10 mouse cellular contexts compared by ENCODE assay signal in the genomic region with DNA sequence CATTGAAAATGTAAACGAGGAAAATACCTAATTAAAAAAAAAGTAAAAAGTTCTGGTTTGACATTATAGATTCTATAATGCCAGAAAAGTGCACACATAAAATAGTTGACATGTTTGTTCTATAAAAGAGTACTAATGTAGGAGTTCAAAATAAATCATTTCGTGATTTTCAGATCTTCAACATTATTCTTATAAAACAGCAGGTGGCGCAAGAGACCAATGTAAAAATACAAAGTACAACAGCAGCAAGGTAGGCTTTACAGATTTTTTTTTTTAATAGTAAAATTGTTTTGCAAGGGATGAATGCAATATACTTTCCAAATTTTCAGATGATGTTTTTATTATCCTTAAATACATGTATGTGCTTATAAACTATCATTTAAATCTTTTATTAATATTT.
DNase-seq lines count a peak whose midpoint lies in the region; ATAC-seq and TF ChIP-seq lines count a peak whose summit lies in the region.
"Had no signal": no experiment of that assay in that cellular context is flagged by ENCODE, and none has a peak within 500 bp of the region (broad histone marks: within the 10 kb centered on the region; RNA-seq: fewer than 3 reads in every experiment).

No protein-coding gene starts in this region.

- H3K4me3 ChIP-seq in kidney, adult 2 months (ENCODE audit: insufficient read depth, low read depth, low read length): no peak overlapping the region
- H3K4me3 ChIP-seq in kidney, embryonic 14.5 days (ENCODE audit: low read length): no peak overlapping the region
- no peak overlapping the region for H3K4me3 ChIP-seq in embryonic facial prominence, embryonic 14.5 days (ENCODE audit: low read depth, low read length)
- H3K4me3 ChIP-seq: forebrain, embryonic 15.5 days; neural tube, embryonic 13.5 days had no signal

- DNase-seq in kidney, adult 2 months: peak; percentile 0
- DNase-seq in CD4-positive helper T cell, adult 2 months (ENCODE audit: low read depth, low spot score): peak; percentile 3
- DNase-seq in MEL-GATA-1-ER (ENCODE audit: extremely low read depth, low read depth): peak; percentile 12
- DNase-seq in embryonic facial prominence, embryonic 14.5 days (ENCODE audit: low spot score): peak; percentile 38
- no peak for DNase-seq in cerebellum, adult 9-11 months
- DNase-seq: lung, postnatal 4 days had no signal

- H3K4me2 ChIP-seq in kidney, embryonic 14.5 days (replicated peaks; ENCODE audit: low read depth, low read length): no peak overlapping the region
- H3K4me2 ChIP-seq in embryonic facial prominence, embryonic 14.5 days (ENCODE audit: low read depth, low read length): no peak overlapping the region
- H3K4me2 ChIP-seq: forebrain, embryonic 15.5 days; neural tube, embryonic 13.5 days had no signal

- no peak for TF ChIP-seq CTCF in kidney, adult 2 months (conservative IDR thresholded peaks at IDR 0.05; ENCODE audit: insufficient read depth, insufficient read length, low read depth, low read length)

- H3K27me3 ChIP-seq in kidney, adult 2 months (replicated peaks; ENCODE audit: control insufficient read depth, insufficient read depth, low read length): no peaks in the 10 kb centered on the region
- H3K27me3 ChIP-seq in kidney, embryonic 14.5 days (ENCODE audit: control insufficient read depth, insufficient read depth, low read length): no peaks in the 10 kb centered on the region
- H3K27me3 ChIP-seq in embryonic facial prominence, embryonic 14.5 days (replicated peaks; ENCODE audit: control insufficient read depth, insufficient read depth, low read length): no peaks in the 10 kb centered on the region; the same call in 1 of the 2 replicates
- H3K27me3 ChIP-seq: forebrain, embryonic 15.5 days; neural tube, embryonic 13.5 days had no signal

- no peak for TF ChIP-seq POLR2A in kidney, adult 2 months (IDR thresholded peaks at IDR 0.05; ENCODE audit: low read depth, low read length)

- WGBS in kidney, adult 2 months: 7% methylated on average over 3 of the region's 3 CpGs
- 14% methylated on average over 3 of the region's 3 CpGs for WGBS in kidney, embryonic 14.5 days
- WGBS in embryonic facial prominence, embryonic 14.5 days: 11% methylated on average over 3 of the region's 3 CpGs

- H3K4me1 ChIP-seq in kidney, adult 2 months (ENCODE audit: control insufficient read depth, insufficient read depth, low read length): no peaks in the 10 kb centered on the region
- H3K4me1 ChIP-seq in kidney, embryonic 14.5 days (ENCODE audit: control insufficient read depth, insufficient read depth, low read length): no peaks in the 10 kb centered on the region
- no peaks in the 10 kb centered on the region for H3K4me1 ChIP-seq in embryonic facial prominence, embryonic 14.5 days (ENCODE audit: control insufficient read depth, insufficient read depth, low read length)
- H3K4me1 ChIP-seq: forebrain, embryonic 15.5 days; neural tube, embryonic 13.5 days had no signal

- H3K9ac ChIP-seq in kidney, embryonic 14.5 days (ENCODE audit: low read depth, low read length): no peak overlapping the region
- no peak overlapping the region for H3K9ac ChIP-seq in embryonic facial prominence, embryonic 14.5 days (ENCODE audit: low read depth, low read length)
- H3K9ac ChIP-seq: forebrain, embryonic 15.5 days; neural tube, embryonic 13.5 days had no signal

- H3K27ac ChIP-seq in kidney, adult 2 months (ENCODE audit: insufficient read depth, low read depth, low read length): no peak overlapping the region
- no peak overlapping the region for H3K27ac ChIP-seq in kidney, embryonic 14.5 days (ENCODE audit: low read depth, low read length)
- no peak overlapping the region for H3K27ac ChIP-seq in embryonic facial prominence, embryonic 14.5 days (replicated peaks; ENCODE audit: low read depth, low read length)
- H3K27ac ChIP-seq: forebrain, embryonic 15.5 days; neural tube, embryonic 13.5 days had no signal

- no peaks in the 10 kb centered on the region for H3K36me3 ChIP-seq in kidney, adult 2 months (ENCODE audit: control insufficient read depth, insufficient read depth, low read length)
- no peaks in the 10 kb centered on the region for H3K36me3 ChIP-seq in kidney, embryonic 14.5 days (ENCODE audit: control insufficient read depth, insufficient read depth, low read length)
- H3K36me3 ChIP-seq in embryonic facial prominence, embryonic 14.5 days (ENCODE audit: control insufficient read depth, insufficient read depth, low read length): no peaks in the 10 kb centered on the region
- H3K36me3 ChIP-seq: forebrain, embryonic 15.5 days; neural tube, embryonic 13.5 days had no signal

- no peaks in the 10 kb centered on the region for H3K9me3 ChIP-seq in kidney, embryonic 14.5 days (ENCODE audit: control insufficient read depth, low read length)
- no peaks in the 10 kb centered on the region for H3K9me3 ChIP-seq in embryonic facial prominence, embryonic 14.5 days (ENCODE audit: control insufficient read depth, low read length)
- H3K9me3 ChIP-seq: forebrain, embryonic 15.5 days; neural tube, embryonic 13.5 days had no signal

- ATAC-seq in kidney, embryonic 14.5 days (ENCODE audit: low FRiP score, low TSS enrichment): no peak
- ATAC-seq in embryonic facial prominence, embryonic 14.5 days (ENCODE audit: low read depth): no peak
- no peak for ATAC-seq in inflammation-experienced regulatory T-cells, adult 6 months
- ATAC-seq: forebrain, embryonic 15.5 days had no signal
